Mouse (Mus musculus) right cerebral cortex, adult 2 months (tissue): ENCODE data around the gene Mad1l1.
A peak's percentile ranks its signal among the peaks of the same experiment; 100 is the strongest.

Experiments used
- DNase-seq, 2 experiments: peaks; one replicate each; pipeline ENCODE4 v3.0.0; 2021 to 2022; ENCODE audit warnings: low spot score in 2 of 2

Mad1l1 gene

DNA sequence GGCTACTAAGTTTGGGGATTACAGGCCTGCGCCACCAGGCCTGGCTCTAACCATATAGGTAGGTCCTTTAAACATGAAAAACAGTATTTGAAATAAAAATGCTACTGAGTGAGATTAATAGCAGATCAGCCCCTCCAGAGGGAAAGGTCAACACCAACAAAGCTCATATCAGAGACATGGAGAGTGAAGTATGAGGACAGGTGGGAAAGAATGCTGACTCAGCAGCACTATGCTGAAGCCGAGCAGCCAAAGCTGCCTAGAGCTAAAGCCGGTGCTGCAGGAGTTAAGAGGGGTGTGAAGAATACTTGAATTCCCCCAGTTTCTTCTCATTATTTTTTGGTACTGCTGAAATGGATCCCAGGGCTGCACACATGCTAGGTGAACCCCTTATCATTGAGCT, 268.9 kb downstream of the Mad1l1 start:
- DNase-seq, result no peak

GRCm38 (mm10) chr5:140045453-140045852, 275.9 kb downstream of the Mad1l1 start:
- DNase-seq, result no peak

DNA sequence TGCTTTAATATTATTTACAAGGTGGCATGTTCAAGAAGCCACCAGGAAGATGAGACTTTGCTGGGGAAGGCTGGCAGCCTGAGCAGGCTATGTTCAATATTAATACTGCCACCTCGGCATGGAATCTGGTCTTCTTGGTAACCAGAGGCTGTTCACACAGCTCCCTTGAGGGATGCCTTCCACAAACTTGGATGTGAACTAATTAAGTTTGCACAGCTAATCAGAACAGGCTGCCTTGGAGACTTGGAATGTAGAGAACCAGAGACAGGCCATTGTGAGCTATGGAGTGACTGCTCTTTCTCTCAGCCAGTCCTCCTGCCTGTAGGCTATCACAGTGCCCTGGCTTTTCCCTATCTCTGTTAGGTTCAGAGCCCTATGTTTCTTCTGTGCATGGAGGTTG, 278.4 kb downstream of the Mad1l1 start:
- no peak for DNase-seq

GRCm38 (mm10) chr5:140042002-140042611, 279.2 kb downstream of the Mad1l1 start:
- peak; percentile 37 to 53 for DNase-seq

DNA sequence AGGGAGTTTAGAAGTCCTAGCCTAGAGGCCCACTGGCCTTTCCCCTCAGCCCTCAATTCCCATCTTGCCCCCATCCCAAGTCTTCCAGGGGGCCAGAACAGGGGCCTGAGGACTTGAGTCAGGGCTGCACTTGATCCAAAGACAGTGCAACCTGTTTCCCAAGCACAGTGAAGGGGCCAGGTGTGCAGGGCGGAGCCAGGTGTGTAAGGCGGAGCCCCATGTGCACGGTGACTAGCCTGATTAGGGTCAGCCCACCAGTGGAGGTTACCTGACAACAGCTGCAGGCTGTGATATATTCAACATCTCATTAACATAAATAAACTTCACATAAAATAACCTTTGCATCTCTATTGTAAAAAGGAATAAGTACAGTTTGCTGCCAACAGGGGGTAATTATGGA, 280.3 kb downstream of the Mad1l1 start:
- no peak for DNase-seq

DNA sequence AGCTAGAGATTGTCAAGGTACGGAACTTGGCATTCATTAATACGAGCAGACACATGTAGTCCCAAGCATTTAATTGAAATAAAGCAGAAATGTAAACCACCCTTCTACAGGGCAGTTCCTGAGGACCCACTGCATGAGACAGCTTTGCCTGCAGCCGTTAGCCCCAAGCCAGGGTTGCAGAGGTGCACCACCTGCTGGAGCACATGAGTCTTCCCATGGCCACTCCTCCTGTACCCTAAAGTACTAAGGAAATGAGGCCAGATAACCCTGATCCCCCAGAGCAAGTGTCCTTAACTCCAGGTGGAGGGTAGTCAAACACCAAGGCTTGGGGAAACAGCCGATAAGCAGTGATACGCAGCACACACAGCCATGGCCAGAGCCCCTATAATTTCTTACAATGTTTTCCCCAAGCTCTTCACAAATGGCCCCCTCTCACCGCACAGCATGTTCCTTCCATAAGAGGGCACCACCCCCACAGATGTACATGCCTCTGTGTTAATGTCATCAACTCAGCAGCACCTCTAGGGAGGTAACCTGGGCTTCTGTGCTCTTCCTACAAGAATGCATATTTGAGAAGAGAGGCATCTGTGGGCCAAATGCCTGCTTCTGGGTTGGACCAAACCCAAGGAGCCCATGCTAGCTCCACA, 283.6 kb downstream of the Mad1l1 start:
- no peak for DNase-seq

DNA sequence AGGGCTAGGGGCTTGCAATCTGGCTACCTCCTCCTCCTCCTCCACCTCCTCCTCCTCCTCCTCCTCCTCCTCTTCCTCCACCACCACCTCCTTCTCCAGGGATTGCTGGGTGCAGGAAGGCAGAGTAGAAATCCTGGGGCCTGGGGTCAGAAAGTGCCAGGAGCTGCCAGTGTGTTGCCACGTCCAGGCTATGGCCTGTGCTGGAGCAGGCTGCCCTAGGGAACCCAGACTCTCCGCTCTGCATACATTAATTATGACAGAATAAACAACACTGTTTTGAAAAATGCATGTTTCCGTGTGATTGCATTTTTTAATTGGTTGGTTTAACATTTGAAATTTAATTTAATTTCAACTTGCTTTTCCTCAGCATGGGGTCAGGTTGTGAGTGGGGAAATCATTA, 285.7 kb downstream of the Mad1l1 start:
- DNase-seq, result no peak

DNA sequence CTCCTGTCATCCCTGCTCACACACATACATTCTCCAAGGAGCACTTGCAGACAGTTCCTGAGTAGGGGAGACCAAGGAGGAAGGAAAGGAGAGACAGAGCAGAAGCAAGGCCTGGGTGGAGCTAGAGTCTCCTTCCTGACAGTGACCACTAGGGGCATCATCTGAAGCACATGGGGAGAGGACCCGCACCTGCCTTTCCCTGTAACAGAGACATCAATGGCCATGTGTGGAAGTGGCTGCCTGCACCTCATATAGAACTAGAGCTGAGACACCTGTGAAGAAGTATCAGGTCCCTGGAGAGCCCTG, 286.4 kb downstream of the Mad1l1 start:
- DNase-seq, result no peak

GRCm38 (mm10) chr5:140034300-140035024, 286.9 kb downstream of the Mad1l1 start:
- DNase-seq, result no peak

- DNase-seq, result no peak
These were observed 295.0 kb downstream of the Mad1l1 start for GRCm38 (mm10) chr5:140026366-140026765.

GRCm38 (mm10) chr5:140025301-140025700, 296.1 kb downstream of the Mad1l1 start:
- no peak for DNase-seq

DNA sequence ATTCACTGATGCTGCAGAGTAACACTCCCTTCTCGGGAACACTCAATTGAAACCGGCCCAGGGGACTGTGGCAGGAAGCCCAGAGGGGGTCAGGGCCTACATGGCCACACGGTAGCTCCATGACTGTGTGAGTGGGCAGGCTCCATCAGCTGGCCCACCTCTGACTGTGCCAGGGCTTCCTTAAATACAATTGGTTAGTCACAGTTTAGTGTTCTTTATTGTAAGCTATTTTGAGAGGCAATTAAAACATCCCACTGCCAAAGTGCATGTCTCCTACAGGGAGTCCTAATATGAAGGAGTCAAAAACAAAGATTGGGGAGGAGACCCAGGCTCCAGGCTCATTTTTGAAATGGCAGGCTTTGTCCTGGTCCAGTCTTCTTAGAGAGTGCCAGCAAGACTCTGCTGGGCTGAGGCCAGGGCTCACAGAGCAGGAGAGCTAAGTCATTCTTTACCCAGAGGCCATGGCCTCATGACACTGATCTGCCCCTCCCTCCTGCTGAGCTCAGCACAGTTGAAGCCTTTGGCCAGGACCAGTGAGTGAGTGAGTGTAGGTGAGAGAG, 297.3 kb downstream of the Mad1l1 start:
- peak; percentile 29 to 44 for DNase-seq

DNA sequence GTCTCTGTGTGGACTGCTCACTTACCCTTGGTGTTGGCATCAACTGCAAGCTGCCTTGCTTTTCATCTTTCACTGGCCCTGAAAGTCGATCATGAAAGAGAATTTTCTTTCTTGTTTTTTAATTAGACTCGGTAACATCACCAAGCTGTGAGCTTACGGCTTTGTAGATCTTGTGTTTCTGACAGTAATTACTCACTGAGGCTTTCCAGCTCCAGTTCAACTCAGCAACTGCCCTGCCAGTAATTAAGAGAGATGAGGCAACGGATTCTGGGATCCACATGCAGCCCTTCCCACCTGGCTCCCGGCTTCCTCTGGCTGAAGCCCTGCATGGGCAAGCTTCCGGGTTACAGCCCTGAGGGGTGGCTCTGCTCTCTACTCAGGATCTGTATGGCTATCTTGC, 298.5 kb downstream of the Mad1l1 start:
- no peak for DNase-seq

- peak; percentile 36 to 65 for DNase-seq
These were observed 299.6 kb downstream of the Mad1l1 start for GRCm38 (mm10) chr5:140021755-140022154.

- DNase-seq, result no peak
These were observed 301.7 kb downstream of the Mad1l1 start for GRCm38 (mm10) chr5:140019616-140020015.

GRCm38 (mm10) chr5:140018780-140019179, 302.6 kb downstream of the Mad1l1 start:
- peak in 1 of 2 experiments; percentile 19 for DNase-seq

DNA sequence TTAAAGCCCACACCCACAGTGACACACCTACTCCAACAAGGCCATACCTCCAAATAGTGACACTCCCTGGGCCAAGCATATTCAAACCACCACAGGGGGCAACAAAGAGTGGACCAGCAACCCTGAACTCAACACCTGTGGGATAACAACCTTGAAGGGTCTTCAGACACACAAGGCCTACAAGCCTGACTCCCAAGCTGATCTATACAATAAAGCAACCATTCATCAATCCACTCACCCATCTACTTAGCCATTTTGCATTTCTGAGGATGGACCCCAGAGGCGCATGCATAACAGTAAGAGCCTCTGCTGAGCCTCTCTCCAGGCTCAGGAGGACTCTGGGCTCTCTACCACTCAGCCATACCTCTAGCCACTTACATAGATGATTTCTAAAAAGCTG, 304.5 kb downstream of the Mad1l1 start:
- DNase-seq, result no peak

DNA sequence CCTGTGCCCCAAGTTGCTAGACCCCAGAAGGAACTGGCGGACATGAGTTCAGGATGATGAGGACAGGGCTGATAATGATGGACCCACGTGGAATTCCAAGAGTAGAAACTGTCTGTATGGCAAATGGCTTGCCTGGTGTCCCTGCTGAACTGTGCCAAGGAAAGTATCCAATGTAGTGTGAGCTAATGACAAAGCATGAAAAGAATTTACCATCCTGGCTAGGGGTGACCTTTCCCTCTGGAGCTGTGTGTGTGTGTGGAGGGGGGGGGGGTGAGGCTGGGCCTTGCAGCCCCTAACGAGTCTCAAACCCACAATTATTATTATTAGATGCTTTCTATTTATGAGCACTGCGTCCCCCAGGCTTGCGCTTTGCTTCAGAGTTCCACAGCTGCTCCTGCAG, 307.7 kb downstream of the Mad1l1 start:
- DNase-seq, result no peak

DNA sequence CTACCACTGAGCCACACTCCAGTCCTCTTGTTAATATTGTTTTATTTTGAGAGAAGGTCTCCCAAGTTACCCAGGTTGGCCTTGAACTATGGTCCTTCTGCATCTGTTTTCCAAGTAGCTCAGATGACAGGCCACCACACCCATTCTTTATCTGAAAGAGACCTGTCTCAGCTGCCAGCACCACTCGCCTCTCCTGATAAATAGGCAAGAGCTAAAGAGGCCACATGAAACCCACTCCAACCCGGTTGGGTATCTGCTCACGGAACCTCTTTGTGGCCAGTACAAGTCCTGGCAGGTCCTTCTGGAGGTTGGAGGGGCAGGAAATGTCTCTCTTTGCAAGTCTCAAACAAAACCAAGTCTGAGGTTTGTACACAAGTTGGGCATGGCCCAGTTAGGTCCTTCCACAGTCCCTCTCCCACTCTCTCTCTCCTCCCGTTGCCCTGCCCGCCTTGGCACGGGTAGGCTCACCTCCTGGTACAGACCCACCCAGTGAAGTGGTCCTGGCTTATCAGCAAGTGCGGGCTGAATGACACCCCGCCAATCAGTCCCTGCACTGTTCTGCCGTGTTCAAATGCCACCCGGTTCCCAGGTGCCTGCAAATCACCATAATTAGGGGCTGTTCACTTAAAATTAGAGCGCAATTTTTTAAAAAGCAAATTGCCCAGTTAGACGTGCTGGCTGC, 308.9 kb downstream of the Mad1l1 start:
- no peak for DNase-seq

- DNase-seq, result no peak
These were observed 310.9 kb downstream of the Mad1l1 start for GRCm38 (mm10) chr5:140010405-140010804.

DNA sequence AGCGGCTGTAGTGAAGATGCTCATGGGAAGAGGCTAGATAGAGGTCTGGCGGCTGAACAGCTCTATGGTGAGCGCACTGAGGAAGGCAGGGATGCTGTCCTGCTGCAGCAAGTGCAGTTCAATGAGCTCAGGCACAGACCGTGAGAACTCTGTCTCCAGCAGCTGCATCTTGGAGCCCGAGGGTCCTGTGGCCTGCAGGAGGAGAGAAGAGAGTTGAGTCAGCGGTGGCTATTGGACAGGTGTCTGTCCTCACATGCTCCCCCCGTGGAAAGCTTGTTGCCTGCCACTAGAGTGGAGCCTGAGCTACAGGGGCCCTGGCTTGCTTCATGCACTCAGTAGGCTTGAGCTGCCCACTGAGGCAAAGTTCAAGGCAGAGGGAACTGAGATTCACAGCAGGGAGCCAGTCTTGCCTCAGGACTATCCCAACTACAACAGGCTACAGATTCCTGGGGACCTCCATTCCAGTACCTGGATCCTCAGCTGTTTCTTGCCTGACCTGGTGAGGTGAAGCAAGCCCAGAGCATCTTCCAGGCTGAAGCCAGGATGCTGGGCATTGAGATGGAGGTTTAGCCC, 312.2 kb downstream of the Mad1l1 start:
- no peak for DNase-seq

DNA sequence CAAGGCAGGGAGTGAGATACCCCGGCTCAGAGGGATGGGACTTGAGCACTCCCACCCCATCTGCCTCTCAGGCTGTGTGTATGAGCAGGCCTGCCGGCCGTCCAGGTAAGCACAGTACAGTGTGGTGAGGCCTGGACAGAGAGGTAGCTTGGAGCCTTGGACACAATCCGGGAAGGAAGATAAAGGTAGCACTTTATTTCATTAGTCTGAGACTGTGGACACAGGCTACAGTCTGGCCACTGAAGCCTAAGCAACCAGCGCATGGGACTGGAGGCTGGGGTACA, 312.9 kb downstream of the Mad1l1 start:
- no peak for DNase-seq
